Mouse (Mus musculus): Measurements from ENCODE around the gene Tnfaip3.

- TF ChIP-seq POLR2A (IDR thresholded peaks at IDR 0.05; ENCODE audit: extremely low read depth, insufficient read depth, low read length): no peak
- TF ChIP-seq CTCF (IDR thresholded peaks at IDR 0.05; ENCODE audit: extremely low read depth, insufficient read depth, low read length): no peak
Observed at GRCm38 (mm10) chr10:19064651-19065601, 49.5 kb upstream of the Tnfaip3 start.
